Mouse (Mus musculus): ENCODE results near the gene Cox10.
"Not testable (repeated sequence)": the region's sequence is repeated elsewhere in the genome, so short reads cannot be mapped to it uniquely, and the experiment has no call there.

Cox10 gene

GRCm38 (mm10) chr11:64078956-64079726 lies at the start of gene Cox10:
Gene Cox10 (minus strand): TSS chr11:64079468.
- in situ Hi-C loops (cut with MboI, MseI): loop anchor here (5.0 kb wide), 1 partner anchor 157 kb away; the partner anchor contains the start of gene Hs3st3b1

GRCm38 (mm10) chr11:64128016-64128415 lies 48.7 kb upstream of the Cox10 start:
- in situ Hi-C loops (cut with MboI, MseI): no loop called here

GRCm38 (mm10) chr11:64125471-64125870 lies 46.2 kb upstream of the Cox10 start:
- in situ Hi-C loops (cut with MboI, MseI): no loop called here

GRCm38 (mm10) chr11:64123174-64123573 lies 43.9 kb upstream of the Cox10 start:
- in situ Hi-C loops (cut with MboI, MseI): not testable (repeated sequence)

GRCm38 (mm10) chr11:64116711-64117110 lies 37.4 kb upstream of the Cox10 start:
- in situ Hi-C loops (cut with MboI, MseI): loop anchor here (5.0 kb wide), 1 partner anchor 49 kb away; no protein-coding TSS in a partner anchor

- in situ Hi-C loops (cut with MboI, MseI): loop anchor here (5.0 kb wide), 1 partner anchor 49 kb away; no protein-coding TSS in a partner anchor
These were observed 36.6 kb upstream of the Cox10 start for GRCm38 (mm10) chr11:64115822-64116221.

- in situ Hi-C loops (cut with MboI, MseI): loop anchor here (5.0 kb wide), 1 partner anchor 48 kb away; no protein-coding TSS in a partner anchor
These were observed 35.8 kb upstream of the Cox10 start for GRCm38 (mm10) chr11:64115101-64115500.

GRCm38 (mm10) chr11:64100060-64100459 lies 20.8 kb upstream of the Cox10 start:
- in situ Hi-C loops (cut with MboI, MseI): no loop called here

- in situ Hi-C loops (cut with MboI, MseI): no loop called here
These were observed 13.8 kb upstream of the Cox10 start for GRCm38 (mm10) chr11:64093058-64093457.

- in situ Hi-C loops (cut with MboI, MseI): no loop called here
These were observed 11.9 kb upstream of the Cox10 start for GRCm38 (mm10) chr11:64091150-64091549.

GRCm38 (mm10) chr11:64089682-64090081 lies 10.4 kb upstream of the Cox10 start:
- in situ Hi-C loops (cut with MboI, MseI): no loop called here

GRCm38 (mm10) chr11:64085888-64086287 lies 6.6 kb upstream of the Cox10 start:
- in situ Hi-C loops (cut with MboI, MseI): no loop called here

- in situ Hi-C loops (cut with MboI, MseI): loop anchor here (5.0 kb wide), 1 partner anchor 157 kb away; the partner anchor contains the start of gene Hs3st3b1
These were observed 436 bp upstream of the Cox10 start for GRCm38 (mm10) chr11:64079727-64080081.

GRCm38 (mm10) chr11:64076212-64076611 lies 3.1 kb downstream of the Cox10 start:
- in situ Hi-C loops (cut with MboI, MseI): loop anchor here (5.0 kb wide), 1 partner anchor 154 kb away; the partner anchor contains the start of gene Hs3st3b1

GRCm38 (mm10) chr11:64073379-64073778 lies 5.9 kb downstream of the Cox10 start:
- in situ Hi-C loops (cut with MboI, MseI): no loop called here

GRCm38 (mm10) chr11:64071536-64071935 lies 7.7 kb downstream of the Cox10 start:
- in situ Hi-C loops (cut with MboI, MseI): no loop called here

GRCm38 (mm10) chr11:64066001-64066400 lies 13.3 kb downstream of the Cox10 start:
- in situ Hi-C loops (cut with MboI, MseI): loop anchor here (5.0 kb wide), 1 partner anchor 51 kb away; no protein-coding TSS in a partner anchor

- in situ Hi-C loops (cut with MboI, MseI): no loop called here
These were observed 16.1 kb downstream of the Cox10 start for GRCm38 (mm10) chr11:64063130-64063529.

GRCm38 (mm10) chr11:64062226-64062625 lies 17.0 kb downstream of the Cox10 start:
- in situ Hi-C loops (cut with MboI, MseI): no loop called here

- in situ Hi-C loops (cut with MboI, MseI): no loop called here
These were observed 20.0 kb downstream of the Cox10 start for GRCm38 (mm10) chr11:64059305-64059704.

GRCm38 (mm10) chr11:64058474-64058873 lies 20.8 kb downstream of the Cox10 start:
- in situ Hi-C loops (cut with MboI, MseI): no loop called here

- in situ Hi-C loops (cut with MboI, MseI): no loop called here
These were observed 25.9 kb downstream of the Cox10 start for GRCm38 (mm10) chr11:64053371-64053770.

Measured in regulatory T cell (primary cell).